Mouse (Mus musculus): Measurements from ENCODE around the gene Klhl32. TPM values are rescaled to one million over a fixed set of nuclear protein-coding genes. Genes with fewer than 3 reads are reported as not detected.
A peak's percentile ranks its signal among the peaks of the same experiment; 100 is the strongest.

Gene Klhl32
- 0.38 and 0.96 TPM in 2 replicates for polyA plus RNA-seq (2011; ENCODE audit: insufficient read depth, insufficient read length, low read depth, missing spikeins)

GRCm38 (mm10) chr4:24850401-24851325 lies at the start of gene Klhl32:
Klhl32 (minus strand) TSS chr4:24851124.
- no peaks in the 10 kb centered on the region for H3K4me1 ChIP-seq (ENCODE audit: control insufficient read depth, insufficient read depth, low read length)
- peak within 1 kb of the TSS; percentile 42 for H3K9ac ChIP-seq (ENCODE audit: low read depth, poor library complexity, severe bottlenecking)
- no peaks in the 10 kb centered on the region for H3K36me3 ChIP-seq (ENCODE audit: control insufficient read depth, insufficient read depth, low read length, poor library complexity, severe bottlenecking)
- no peak within 1 kb of the TSS for H3K27ac ChIP-seq (ENCODE audit: insufficient read depth, low read length)
- peak within 1 kb of the TSS; percentile 59 for H3K4me3 ChIP-seq (ENCODE audit: low read depth, low read length)
- TF ChIP-seq EP300 (IDR thresholded peaks at IDR 0.05; ENCODE audit: insufficient read depth, low read depth, low read length) (no peak), CTCF (IDR thresholded peaks at IDR 0.05; ENCODE audit: low read depth, low read length) (no peak), POLR2A (IDR thresholded peaks at IDR 0.05; ENCODE audit: insufficient read depth, low read length) (no peak)
- H3K9me3 ChIP-seq (replicated peaks; ENCODE audit: control insufficient read depth, insufficient read depth, low read length, poor library complexity, severe bottlenecking): no peaks in the 10 kb centered on the region
- peaks cover 1% of the 10 kb centered on the region; the same call in 1 of the 2 replicates for H3K27me3 ChIP-seq (ENCODE audit: control insufficient read depth, insufficient read depth, low read length, poor library complexity, severe bottlenecking)

DNA sequence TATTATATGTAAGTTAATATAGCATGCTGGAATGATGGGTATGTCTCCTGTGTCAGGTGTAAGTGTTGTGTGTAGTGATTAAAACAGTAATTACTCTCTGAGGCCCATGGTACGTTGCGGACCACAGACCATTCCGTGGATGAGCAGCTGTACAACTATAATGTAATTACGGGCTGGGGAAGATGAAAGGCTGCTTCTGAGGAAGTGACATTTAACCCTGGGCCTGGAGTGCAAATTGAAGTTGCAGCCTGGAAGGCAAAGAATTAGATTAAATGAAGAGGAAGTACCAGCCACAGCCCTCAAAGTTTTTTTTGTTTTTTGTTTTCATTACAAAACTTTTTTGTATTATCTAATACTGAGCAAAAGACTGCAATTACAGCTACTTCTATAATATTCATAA lies 48.2 kb upstream of the Klhl32 start:
- no peaks in the 10 kb centered on the region for H3K4me1 ChIP-seq (ENCODE audit: control insufficient read depth, insufficient read depth, low read length)
- H3K9me3 ChIP-seq (replicated peaks; ENCODE audit: control insufficient read depth, insufficient read depth, low read length, poor library complexity, severe bottlenecking): no peaks in the 10 kb centered on the region
- H3K4me3 ChIP-seq (ENCODE audit: low read depth, low read length): no peak overlapping the region
- H3K27me3 ChIP-seq (ENCODE audit: control insufficient read depth, insufficient read depth, low read length, poor library complexity, severe bottlenecking): no peaks in the 10 kb centered on the region
- peaks cover 8% of the 10 kb centered on the region for H3K36me3 ChIP-seq (ENCODE audit: control insufficient read depth, insufficient read depth, low read length, poor library complexity, severe bottlenecking)
- peak overlapping the region; percentile 69; the same call in 1 of the 2 replicates for H3K9ac ChIP-seq (ENCODE audit: low read depth, poor library complexity, severe bottlenecking)
- no peak overlapping the region for H3K27ac ChIP-seq (ENCODE audit: insufficient read depth, low read length)
- TF ChIP-seq POLR2A (IDR thresholded peaks at IDR 0.05; ENCODE audit: insufficient read depth, low read length) (no peak), EP300 (IDR thresholded peaks at IDR 0.05; ENCODE audit: insufficient read depth, low read depth, low read length) (no peak), CTCF (IDR thresholded peaks at IDR 0.05; ENCODE audit: low read depth, low read length) (no peak)

DNA sequence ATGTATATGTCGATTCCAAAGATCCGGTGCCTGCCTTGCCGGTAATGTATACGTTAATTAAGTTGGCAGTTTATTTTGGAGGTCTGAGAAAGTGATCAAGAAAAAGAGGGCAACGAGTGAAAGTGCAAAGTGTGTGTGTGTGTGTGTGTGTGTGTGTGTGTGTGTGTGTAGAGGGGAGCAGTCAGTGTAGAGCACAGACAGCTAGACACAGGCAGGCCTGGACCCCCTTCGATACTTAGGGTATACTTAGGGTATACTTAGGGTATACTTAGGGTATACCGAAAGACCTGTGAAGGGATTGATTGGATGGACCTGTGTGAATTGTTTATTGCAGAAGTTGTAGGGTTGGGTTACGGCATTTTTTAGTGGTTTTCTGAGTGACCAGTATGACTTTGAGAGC lies 47.7 kb upstream of the Klhl32 start:
- Histone ChIP-seq H3K36me3 (ENCODE audit: control insufficient read depth, insufficient read depth, low read length, poor library complexity, severe bottlenecking) (peaks cover 8% of the 10 kb centered on the region), H3K9ac (ENCODE audit: low read depth, poor library complexity, severe bottlenecking) (peak overlapping the region; percentile 69), H3K9me3 (replicated peaks; ENCODE audit: control insufficient read depth, insufficient read depth, low read length, poor library complexity, severe bottlenecking) (no peaks in the 10 kb centered on the region), H3K27ac (ENCODE audit: insufficient read depth, low read length) (no peak overlapping the region), H3K4me1 (ENCODE audit: control insufficient read depth, insufficient read depth, low read length) (no peaks in the 10 kb centered on the region), H3K27me3 (ENCODE audit: control insufficient read depth, insufficient read depth, low read length, poor library complexity, severe bottlenecking) (no peaks in the 10 kb centered on the region), H3K4me3 (ENCODE audit: low read depth, low read length) (peak overlapping the region; percentile 89)
- no peak for TF ChIP-seq EP300 (IDR thresholded peaks at IDR 0.05; ENCODE audit: insufficient read depth, low read depth, low read length)
- no peak for TF ChIP-seq POLR2A (IDR thresholded peaks at IDR 0.05; ENCODE audit: insufficient read depth, low read length)
- TF ChIP-seq CTCF (IDR thresholded peaks at IDR 0.05; ENCODE audit: low read depth, low read length): no peak

DNA sequence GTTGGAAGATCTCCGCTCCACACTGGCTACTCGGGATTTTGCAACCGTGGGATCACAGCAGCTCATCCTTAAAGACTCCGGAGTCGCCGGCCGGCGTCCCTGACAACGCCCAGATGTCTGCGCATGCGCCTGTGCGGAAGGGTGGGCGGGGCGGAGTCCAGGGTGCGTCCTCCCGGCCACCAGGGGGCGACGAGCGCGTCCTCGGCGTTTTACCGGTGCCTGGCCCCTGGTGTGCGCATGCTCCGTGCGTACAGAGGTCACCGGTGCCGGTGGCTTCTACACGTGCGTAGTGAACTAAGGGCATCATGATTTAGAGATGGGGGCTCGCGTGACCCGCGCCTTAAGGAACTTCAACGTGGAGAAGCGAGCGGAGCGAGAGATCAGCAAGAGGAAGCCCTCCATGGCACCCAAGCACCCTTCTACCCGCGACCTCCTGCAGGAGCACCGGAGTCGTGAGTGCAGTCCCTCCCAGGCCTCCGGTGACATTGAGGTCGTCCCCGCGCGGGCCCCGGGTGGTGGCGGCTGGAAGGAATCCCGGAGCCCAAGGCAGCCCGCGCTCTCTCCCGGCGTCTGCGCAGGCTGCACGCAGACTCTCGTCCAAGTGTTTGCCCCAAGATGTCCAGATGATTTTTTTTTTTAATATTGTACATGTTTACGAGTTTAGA lies 47.1 kb upstream of the Klhl32 start, which contains the start of gene Ndufaf4:
Gene Ndufaf4, plus strand, starts transcription at position 233 of the 665 bp plus-strand sequence.
- Histone ChIP-seq H3K27me3 (ENCODE audit: control insufficient read depth, insufficient read depth, low read length, poor library complexity, severe bottlenecking) (no peaks in the 10 kb centered on the region), H3K4me1 (ENCODE audit: control insufficient read depth, insufficient read depth, low read length) (no peaks in the 10 kb centered on the region), H3K4me3 (ENCODE audit: low read depth, low read length) (peak within 1 kb of the TSS; percentile 89), H3K27ac (ENCODE audit: insufficient read depth, low read length) (no peak within 1 kb of the TSS), H3K36me3 (ENCODE audit: control insufficient read depth, insufficient read depth, low read length, poor library complexity, severe bottlenecking) (peaks cover 8% of the 10 kb centered on the region), H3K9ac (ENCODE audit: low read depth, poor library complexity, severe bottlenecking) (peak within 1 kb of the TSS; percentile 69), H3K9me3 (replicated peaks; ENCODE audit: control insufficient read depth, insufficient read depth, low read length, poor library complexity, severe bottlenecking) (no peaks in the 10 kb centered on the region)
- TF ChIP-seq CTCF (IDR thresholded peaks at IDR 0.05; ENCODE audit: low read depth, low read length): peak; percentile 76
- 0 out of 2 replicates have a peak, but pooled peaks have one; percentile 7 for TF ChIP-seq EP300 (IDR thresholded peaks at IDR 0.05; ENCODE audit: insufficient read depth, low read depth, low read length)
- TF ChIP-seq POLR2A (IDR thresholded peaks at IDR 0.05; ENCODE audit: insufficient read depth, low read length): no peak

GRCm38 (mm10) chr4:24897351-24897750 lies 46.4 kb upstream of the Klhl32 start:
- H3K4me1 ChIP-seq (ENCODE audit: control insufficient read depth, insufficient read depth, low read length): no peaks in the 10 kb centered on the region
- H3K9ac ChIP-seq (ENCODE audit: low read depth, poor library complexity, severe bottlenecking): no peak overlapping the region
- no peak overlapping the region for H3K27ac ChIP-seq (ENCODE audit: insufficient read depth, low read length)
- peaks cover 8% of the 10 kb centered on the region for H3K36me3 ChIP-seq (ENCODE audit: control insufficient read depth, insufficient read depth, low read length, poor library complexity, severe bottlenecking)
- H3K27me3 ChIP-seq (ENCODE audit: control insufficient read depth, insufficient read depth, low read length, poor library complexity, severe bottlenecking): no peaks in the 10 kb centered on the region
- H3K9me3 ChIP-seq (replicated peaks; ENCODE audit: control insufficient read depth, insufficient read depth, low read length, poor library complexity, severe bottlenecking): peaks cover 5% of the 10 kb centered on the region; the same call in 1 of the 2 replicates
- peak overlapping the region; percentile 71 for H3K4me3 ChIP-seq (ENCODE audit: low read depth, low read length)
- TF ChIP-seq POLR2A (IDR thresholded peaks at IDR 0.05; ENCODE audit: insufficient read depth, low read length) (no peak), EP300 (IDR thresholded peaks at IDR 0.05; ENCODE audit: insufficient read depth, low read depth, low read length) (no peak), CTCF (IDR thresholded peaks at IDR 0.05; ENCODE audit: low read depth, low read length) (no peak)

Measured in ES-Bruce4 (cell line).